Mouse (Mus musculus) bone marrow, adult 2 months (tissue): ENCODE measurements around the gene Pax8.

Source experiments
- CTCF ChIP-seq: fragments of 200-500 bp; IDR thresholded peaks from 2 replicates; pipeline ENCODE4 v1.5.1; 2011; ENCODE audit warnings: low read length, control low read depth; ENCODE audit not compliant: control insufficient read depth, insufficient read depth
- POLR2A ChIP-seq: fragments of 200-500 bp; IDR thresholded peaks from 2 replicates; pipeline ENCODE4 v1.6.1; 2011; ENCODE audit warnings: low read depth, mild to moderate bottlenecking, control low read depth, low read length, borderline replicate concordance; ENCODE audit not compliant: control insufficient read depth

- TF ChIP-seq CTCF (no peak), POLR2A (no peak)
Observed at GRCm38 (mm10) chr2:24475420-24475819, at the start of gene Pax8.
